Mouse (Mus musculus): ENCODE measurements around the gene Hspb6. TPM values are rescaled to one million over a fixed set of nuclear protein-coding genes. Genes with fewer than 3 reads are reported as not detected.

Gene Hspb6
- polyA plus RNA-seq, 1 experiment from 2014 or later: 7.8 TPM

DNA sequence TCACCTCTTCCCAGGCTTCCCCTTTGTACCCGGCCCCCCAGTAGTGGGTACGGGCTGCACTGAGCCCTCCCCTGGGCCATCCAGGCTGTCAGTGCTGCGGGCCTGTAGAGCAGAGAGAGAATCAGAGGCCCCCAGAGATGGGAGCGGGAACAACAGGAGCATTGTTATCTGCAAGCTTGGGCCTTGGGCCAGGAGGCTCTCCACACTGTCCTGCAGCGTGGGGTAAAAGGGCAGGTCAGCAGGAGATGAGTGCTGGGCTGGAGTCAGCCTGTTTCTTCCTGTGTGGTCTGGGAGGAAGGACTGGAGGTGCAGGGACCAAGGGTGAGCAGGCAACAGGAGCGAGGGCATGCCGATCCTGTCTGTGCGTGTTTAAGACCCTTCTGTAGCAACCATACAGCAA is 19.0 kb upstream of the Hspb6 start:
- no peak for ATAC-seq (replicated peaks)
- Histone ChIP-seq H3K36me3 (replicated peaks) (peaks cover 39% of the 10 kb centered on the region), H3K4me3 (peak overlapping the region; percentile 70), H3K27ac (0 out of 2 replicates have a peak overlapping the region, but pooled peaks have one; percentile 96), H3K9me3 (no peaks in the 10 kb centered on the region), H3K27me3 (replicated peaks) (no peaks in the 10 kb centered on the region), H3K9ac (peak overlapping the region; percentile 76), H3K4me1 (peaks cover 38% of the 10 kb centered on the region), H3K4me2 (peak overlapping the region; percentile 82)
- WGBS: 7% methylated on average over 8 of the region's 8 CpGs

GRCm38 (mm10) chr7:30533941-30534632 is 17.9 kb upstream of the Hspb6 start:
- H3K4me3 ChIP-seq: peak overlapping the region; percentile 70
- H3K9me3 ChIP-seq: no peaks in the 10 kb centered on the region
- no peaks in the 10 kb centered on the region for H3K27me3 ChIP-seq (replicated peaks)
- 1% methylated on average over 24 of the region's 26 CpGs for WGBS
- peak overlapping the region; percentile 76 for H3K9ac ChIP-seq
- peaks cover 29% of the 10 kb centered on the region for H3K36me3 ChIP-seq (replicated peaks)
- peak overlapping the region; percentile 82 for H3K4me2 ChIP-seq
- peak overlapping the region; percentile 96 for H3K27ac ChIP-seq
- peak; percentile 46 for ATAC-seq (replicated peaks)
- peaks cover 38% of the 10 kb centered on the region for H3K4me1 ChIP-seq

GRCm38 (mm10) chr7:30534633-30535577 is 17.1 kb upstream of the Hspb6 start, which contains the start of gene Arhgap33:
Arhgap33 (minus strand) TSS chr7:30535060.
- Histone ChIP-seq H3K27ac (peak within 1 kb of the TSS; percentile 96), H3K4me1 (peaks cover 38% of the 10 kb centered on the region), H3K4me3 (peak within 1 kb of the TSS; percentile 70), H3K9ac (peak within 1 kb of the TSS; percentile 76), H3K36me3 (replicated peaks) (peaks cover 21% of the 10 kb centered on the region), H3K27me3 (replicated peaks) (no peaks in the 10 kb centered on the region), H3K4me2 (peak within 1 kb of the TSS; percentile 82), H3K9me3 (no peaks in the 10 kb centered on the region)
- peak; percentile 92 for ATAC-seq (replicated peaks)
- under 1% methylated on average over 80 of the region's 84 CpGs for WGBS

DNA sequence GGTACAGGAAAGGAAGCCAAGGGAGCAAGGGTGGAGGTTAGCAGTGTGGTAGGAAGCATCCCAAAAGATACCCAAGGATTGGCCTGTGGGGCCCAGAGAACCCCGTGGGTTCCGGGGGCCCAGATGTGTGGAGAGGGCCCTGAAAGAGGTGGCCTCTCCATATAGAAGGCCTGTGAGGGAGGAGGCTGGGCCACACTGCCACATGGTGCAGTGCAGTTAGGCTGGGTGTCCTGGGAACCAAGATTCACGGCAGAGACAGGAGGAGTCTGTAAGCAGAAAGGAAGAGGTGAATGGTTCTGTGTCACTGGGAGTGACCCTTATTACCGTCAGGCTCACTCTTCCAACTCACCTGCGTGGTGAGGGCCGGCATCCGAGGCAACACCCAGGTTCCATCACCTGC is 11.4 kb upstream of the Hspb6 start:
- ATAC-seq (replicated peaks): no peak
- Histone ChIP-seq H3K9ac (no peak overlapping the region), H3K27ac (no peak overlapping the region), H3K4me1 (peaks cover 6% of the 10 kb centered on the region), H3K4me3 (no peak overlapping the region), H3K27me3 (replicated peaks) (no peaks in the 10 kb centered on the region), H3K4me2 (no peak overlapping the region), H3K9me3 (no peaks in the 10 kb centered on the region), H3K36me3 (replicated peaks) (peaks cover 5% of the 10 kb centered on the region; the same call in 1 of the 2 replicates)
- 94% methylated on average over 7 of the region's 7 CpGs for WGBS

GRCm38 (mm10) chr7:30544327-30544726 is 7.7 kb upstream of the Hspb6 start:
- Histone ChIP-seq H3K4me1 (no peaks in the 10 kb centered on the region), H3K9me3 (no peaks in the 10 kb centered on the region), H3K4me2 (no peak overlapping the region), H3K4me3 (no peak overlapping the region), H3K36me3 (replicated peaks) (peaks cover 5% of the 10 kb centered on the region; the same call in 1 of the 2 replicates), H3K27me3 (replicated peaks) (no peaks in the 10 kb centered on the region), H3K27ac (no peak overlapping the region), H3K9ac (no peak overlapping the region)
- ATAC-seq (replicated peaks): no peak
- 93% methylated on average over 2 of the region's 2 CpGs for WGBS

DNA sequence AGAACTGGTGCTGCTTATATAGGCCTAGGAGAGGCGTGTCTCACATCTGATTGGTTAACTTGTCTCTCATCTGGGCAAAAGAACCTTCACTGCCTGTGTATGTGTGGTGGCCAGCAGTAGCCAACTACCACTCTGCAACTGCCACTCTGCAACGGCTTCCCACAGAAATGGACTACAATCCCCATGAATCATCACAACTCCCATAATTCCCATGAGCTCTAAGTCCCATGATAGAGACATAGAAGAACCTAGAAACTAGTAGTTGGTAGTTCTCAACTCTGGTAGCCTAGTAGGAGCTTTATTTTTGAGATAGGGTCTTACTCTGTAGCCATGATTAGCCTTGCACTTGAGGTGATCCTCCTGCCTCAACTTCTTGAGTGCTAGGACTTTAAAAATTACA is 2.1 kb upstream of the Hspb6 start:
- Histone ChIP-seq H3K4me3 (no peak overlapping the region), H3K36me3 (replicated peaks) (peaks cover 6% of the 10 kb centered on the region; the same call in 1 of the 2 replicates), H3K27me3 (replicated peaks) (no peaks in the 10 kb centered on the region), H3K4me1 (peaks cover 15% of the 10 kb centered on the region), H3K9me3 (no peaks in the 10 kb centered on the region), H3K9ac (no peak overlapping the region), H3K27ac (no peak overlapping the region), H3K4me2 (no peak overlapping the region)
- ATAC-seq (replicated peaks): no peak
- WGBS: 86% methylated on average over 2 of the region's 2 CpGs

GRCm38 (mm10) chr7:30550603-30551002 is 1.4 kb upstream of the Hspb6 start:
- Histone ChIP-seq H3K27me3 (replicated peaks) (no peaks in the 10 kb centered on the region), H3K4me1 (peaks cover 15% of the 10 kb centered on the region), H3K9ac (no peak overlapping the region), H3K9me3 (no peaks in the 10 kb centered on the region), H3K4me2 (no peak overlapping the region), H3K36me3 (replicated peaks) (peaks cover 13% of the 10 kb centered on the region; the same call in 1 of the 2 replicates), H3K27ac (no peak overlapping the region), H3K4me3 (no peak overlapping the region)
- ATAC-seq (replicated peaks): no peak
- 100% methylated on average over 1 of the region's 1 CpGs for WGBS

GRCm38 (mm10) chr7:30551445-30552101 is 405 bp upstream of the Hspb6 start:
- Histone ChIP-seq H3K4me3 (peak overlapping the region; percentile 71), H3K4me2 (peak overlapping the region; percentile 90), H3K27me3 (replicated peaks) (no peaks in the 10 kb centered on the region), H3K27ac (peak overlapping the region; percentile 97), H3K36me3 (replicated peaks) (peaks cover 20% of the 10 kb centered on the region; the same call in 1 of the 2 replicates), H3K9me3 (no peaks in the 10 kb centered on the region), H3K4me1 (peaks cover 15% of the 10 kb centered on the region), H3K9ac (peak overlapping the region; percentile 62)
- peak; percentile 81 for ATAC-seq (replicated peaks)
- whole genome bisulfite sequencing: 1% methylated on average over 10 of the region's 10 CpGs

- Histone ChIP-seq H3K27me3 (replicated peaks) (no peaks in the 10 kb centered on the region), H3K9me3 (no peaks in the 10 kb centered on the region), H3K4me3 (peak overlapping the region; percentile 71), H3K36me3 (replicated peaks) (peaks cover 28% of the 10 kb centered on the region; the same call in 1 of the 2 replicates), H3K27ac (peak overlapping the region; percentile 77), H3K4me2 (peak overlapping the region; percentile 90), H3K9ac (peak overlapping the region; percentile 47), H3K4me1 (peaks cover 19% of the 10 kb centered on the region)
- ATAC-seq (replicated peaks): no peak
- 4% methylated on average over 23 of the region's 23 CpGs for WGBS
Measured at GRCm38 (mm10) chr7:30553021-30553589, 1.1 kb downstream of the Hspb6 start.

GRCm38 (mm10) chr7:30553810-30554584 is 2.0 kb downstream of the Hspb6 start:
- WGBS: 88% methylated on average over 22 of the region's 22 CpGs
- no peak overlapping the region for H3K4me3 ChIP-seq
- H3K27ac ChIP-seq: no peak overlapping the region
- no peak for ATAC-seq (replicated peaks)
- peaks cover 28% of the 10 kb centered on the region; the same call in 1 of the 2 replicates for H3K36me3 ChIP-seq (replicated peaks)
- H3K9me3 ChIP-seq: no peaks in the 10 kb centered on the region
- H3K4me2 ChIP-seq: peak overlapping the region; percentile 90; the same call in 1 of the 2 replicates
- H3K4me1 ChIP-seq: peaks cover 28% of the 10 kb centered on the region
- H3K9ac ChIP-seq: peak overlapping the region; percentile 47; the same call in 1 of the 2 replicates
- H3K27me3 ChIP-seq (replicated peaks): no peaks in the 10 kb centered on the region
